ENCODE assay signal across 8 mouse cellular contexts in genomic region chr16:20715161-20715560, GRCm38 (mm10). TPM values are rescaled to one million over a fixed set of nuclear protein-coding genes. Genes with fewer than 3 reads are reported as not detected.
A peak's percentile ranks its signal among the peaks of the same experiment; 100 is the strongest.
DNase-seq lines count a peak whose midpoint lies in the region; ATAC-seq and TF ChIP-seq lines count a peak whose summit lies in the region.

No protein-coding gene starts in this region.

- H3K9me3 ChIP-seq in kidney, postnatal 0 days (replicated peaks; ENCODE audit: low read length), result no peaks in the 10 kb centered on the region
- no peaks in the 10 kb centered on the region for H3K9me3 ChIP-seq in embryonic facial prominence, embryonic 14.5 days (ENCODE audit: control insufficient read depth, low read length)
- H3K9me3 ChIP-seq in intestine, embryonic 16.5 days (ENCODE audit: control insufficient read depth, low read length), result no peaks in the 10 kb centered on the region
- no peaks in the 10 kb centered on the region for H3K9me3 ChIP-seq in neural tube, embryonic 14.5 days (ENCODE audit: control insufficient read depth, low read length)

- 0 out of 2 replicates have a peak, but pooled peaks cover 18% of the 10 kb centered on the region for H3K36me3 ChIP-seq in kidney, postnatal 0 days (ENCODE audit: insufficient read depth, low read length)
- H3K36me3 ChIP-seq in embryonic facial prominence, embryonic 14.5 days (ENCODE audit: control insufficient read depth, insufficient read depth, low read length), result peaks cover 38% of the 10 kb centered on the region
- peaks cover 3% of the 10 kb centered on the region; the same call in 1 of the 2 replicates for H3K36me3 ChIP-seq in intestine, embryonic 16.5 days (ENCODE audit: control insufficient read depth, insufficient read depth, low read length)
- peaks cover 15% of the 10 kb centered on the region for H3K36me3 ChIP-seq in neural tube, embryonic 14.5 days (ENCODE audit: control insufficient read depth, insufficient read depth, low read length)

- 44% methylated on average over 2 of the region's 2 CpGs for WGBS in kidney, postnatal 0 days
- 41% methylated on average over 2 of the region's 2 CpGs for WGBS in embryonic facial prominence, embryonic 14.5 days
- 50% methylated on average over 2 of the region's 2 CpGs for WGBS in intestine, embryonic 16.5 days
- 51% methylated on average over 2 of the region's 2 CpGs for WGBS in neural tube, embryonic 14.5 days

- H3K4me1 ChIP-seq in kidney, postnatal 0 days (replicated peaks; ENCODE audit: insufficient read depth, low read length), result peaks cover 15% of the 10 kb centered on the region
- peaks cover 19% of the 10 kb centered on the region for H3K4me1 ChIP-seq in embryonic facial prominence, embryonic 14.5 days (ENCODE audit: control insufficient read depth, insufficient read depth, low read length)
- H3K4me1 ChIP-seq in intestine, embryonic 16.5 days (ENCODE audit: control insufficient read depth, insufficient read depth, low read length), result peaks cover 20% of the 10 kb centered on the region
- H3K4me1 ChIP-seq in neural tube, embryonic 14.5 days (ENCODE audit: control insufficient read depth, insufficient read depth, low read length), result peaks cover 35% of the 10 kb centered on the region

- ATAC-seq in kidney, postnatal 0 days (replicated peaks; ENCODE audit: low FRiP score, low read depth), result no peak
- ATAC-seq in embryonic facial prominence, embryonic 14.5 days (ENCODE audit: low read depth), result no peak
- no peak for ATAC-seq in intestine, embryonic 16.5 days
- ATAC-seq in neural tube, embryonic 14.5 days (ENCODE audit: low read depth), result no peak

- H3K27ac ChIP-seq in kidney, postnatal 0 days, result no peak overlapping the region
- H3K27ac ChIP-seq in embryonic facial prominence, embryonic 14.5 days (replicated peaks; ENCODE audit: low read depth, low read length), result no peak overlapping the region
- 0 out of 2 replicates have a peak overlapping the region, but pooled peaks have one; percentile 12 for H3K27ac ChIP-seq in intestine, embryonic 16.5 days (ENCODE audit: low read length)
- H3K27ac ChIP-seq in neural tube, embryonic 14.5 days (ENCODE audit: low read depth, low read length), result no peak overlapping the region

- TF ChIP-seq CTCF in kidney, postnatal 0 days (IDR thresholded peaks at IDR 0.05; ENCODE audit: low read depth), result no peak

- no peak for DNase-seq in kidney, postnatal 0 days (ENCODE audit: low spot score)
- no peak for DNase-seq in kidney, postnatal 4 days
- DNase-seq in embryonic facial prominence, embryonic 14.5 days (ENCODE audit: low spot score), result no peak
- no peak for DNase-seq in B cell, adult 2 months
- no peak for DNase-seq in frontal cortex, postnatal 10 days (ENCODE audit: low spot score in 2 of 2)
- no peak for DNase-seq in gastrocnemius, adult 8-10 months (ENCODE audit: low spot score in 2 of 2)

- peak overlapping the region; percentile 92 for H3K4me2 ChIP-seq in kidney, postnatal 0 days (ENCODE audit: low read length)
- H3K4me2 ChIP-seq in embryonic facial prominence, embryonic 14.5 days (ENCODE audit: low read depth, low read length), result peak overlapping the region; percentile 92
- H3K4me2 ChIP-seq in intestine, embryonic 16.5 days (ENCODE audit: low read depth, low read length), result peak overlapping the region; percentile 91
- H3K4me2 ChIP-seq in neural tube, embryonic 14.5 days (ENCODE audit: low read depth, low read length), result peak overlapping the region; percentile 96

- peak overlapping the region; percentile 55 for H3K4me3 ChIP-seq in kidney, postnatal 0 days (replicated peaks; ENCODE audit: low read depth, low read length)
- peak overlapping the region; percentile 71 for H3K4me3 ChIP-seq in embryonic facial prominence, embryonic 14.5 days (ENCODE audit: low read depth, low read length)
- peak overlapping the region; percentile 74 for H3K4me3 ChIP-seq in intestine, embryonic 16.5 days (ENCODE audit: low read length)
- peak overlapping the region; percentile 65 for H3K4me3 ChIP-seq in neural tube, embryonic 14.5 days (ENCODE audit: low read depth, low read length)

- H3K9ac ChIP-seq in kidney, postnatal 0 days (ENCODE audit: low read depth, low read length), result peak overlapping the region; percentile 71
- H3K9ac ChIP-seq in embryonic facial prominence, embryonic 14.5 days (ENCODE audit: low read depth, low read length), result peak overlapping the region; percentile 81
- H3K9ac ChIP-seq in intestine, embryonic 16.5 days (ENCODE audit: low read depth, low read length), result peak overlapping the region; percentile 84
- peak overlapping the region; percentile 74 for H3K9ac ChIP-seq in neural tube, embryonic 14.5 days (replicated peaks; ENCODE audit: low read depth, low read length)

- no peaks in the 10 kb centered on the region for H3K27me3 ChIP-seq in kidney, postnatal 0 days (ENCODE audit: insufficient read depth, low read length)
- no peaks in the 10 kb centered on the region for H3K27me3 ChIP-seq in embryonic facial prominence, embryonic 14.5 days (replicated peaks; ENCODE audit: control insufficient read depth, insufficient read depth, low read length)
- no peaks in the 10 kb centered on the region for H3K27me3 ChIP-seq in intestine, embryonic 16.5 days (replicated peaks; ENCODE audit: control insufficient read depth, insufficient read depth, low read length)
- no peaks in the 10 kb centered on the region for H3K27me3 ChIP-seq in neural tube, embryonic 14.5 days (ENCODE audit: control insufficient read depth, insufficient read depth, low read length)

RNA-seq across cellular contexts. Expression of gene Polr2h, which starts 2.3 kb away (rescaled TPM):
- polyA plus RNA-seq in kidney, postnatal 0 days (2015; fragmentation: Nextera tagmentation; extraction: Ambion mirVana), result 98.6 and 105 TPM in 2 replicates
- 107 and 115 TPM in 2 replicates for polyA plus RNA-seq in embryonic facial prominence, embryonic 14.5 days (2014; fragmentation: Nextera tagmentation; extraction: Ambion mirVana)
- 84.5 and 95.5 TPM in 2 replicates for polyA plus RNA-seq in intestine, embryonic 16.5 days (2015; fragmentation: Nextera tagmentation; extraction: Ambion mirVana)
- polyA plus RNA-seq in neural tube, embryonic 14.5 days (2014; fragmentation: Nextera tagmentation; extraction: Ambion mirVana), result 91.4 and 100 TPM in 2 replicates
- total RNA-seq in gastrocnemius, adult 8-10 months (2022), result 10 to 100 TPM in 2 of 4 experiments, 1 to 10 TPM in 2; 7.5 to 10.5 (median 9.9) TPM

RNA-seq across cellular contexts. Expression of gene Clcn2, which starts 2.4 kb away (rescaled TPM):
- polyA plus RNA-seq in kidney, postnatal 0 days (2015; fragmentation: Nextera tagmentation; extraction: Ambion mirVana), result 10.2 and 10.7 TPM in 2 replicates
- polyA plus RNA-seq in embryonic facial prominence, embryonic 14.5 days (2014; fragmentation: Nextera tagmentation; extraction: Ambion mirVana), result 11.9 and 13.3 TPM in 2 replicates
- polyA plus RNA-seq in intestine, embryonic 16.5 days (2015; fragmentation: Nextera tagmentation; extraction: Ambion mirVana), result 12.0 and 13.1 TPM in 2 replicates
- polyA plus RNA-seq in neural tube, embryonic 14.5 days (2014; fragmentation: Nextera tagmentation; extraction: Ambion mirVana), result 30.7 and 31.3 TPM in 2 replicates
- total RNA-seq in gastrocnemius, adult 8-10 months (2022), result 1 to 10 TPM in 2 of 4 experiments, under 1 TPM in 2; 0.68 to 1.2 (median 1.1) TPM

RNA-seq across cellular contexts. Expression of gene Chrd, which starts 17.8 kb away (rescaled TPM):
- 2.7 and 2.9 TPM in 2 replicates for polyA plus RNA-seq in kidney, postnatal 0 days (2015; fragmentation: Nextera tagmentation; extraction: Ambion mirVana)
- 9.1 and 11.7 TPM in 2 replicates for polyA plus RNA-seq in embryonic facial prominence, embryonic 14.5 days (2014; fragmentation: Nextera tagmentation; extraction: Ambion mirVana)
- 3.0 and 3.1 TPM in 2 replicates for polyA plus RNA-seq in intestine, embryonic 16.5 days (2015; fragmentation: Nextera tagmentation; extraction: Ambion mirVana)
- 6.6 and 7.0 TPM in 2 replicates for polyA plus RNA-seq in neural tube, embryonic 14.5 days (2014; fragmentation: Nextera tagmentation; extraction: Ambion mirVana)
- total RNA-seq in gastrocnemius, adult 8-10 months (2022), result 1 to 10 TPM; 1.3 to 2.9 (median 2.3) TPM

RNA-seq across cellular contexts. Expression of gene Thpo, which starts 19.1 kb away (rescaled TPM):
- polyA plus RNA-seq in kidney, postnatal 0 days (2015; fragmentation: Nextera tagmentation; extraction: Ambion mirVana), result 0.62 and 0.83 TPM in 2 replicates
- 0.54 and 0.89 TPM in 2 replicates for polyA plus RNA-seq in embryonic facial prominence, embryonic 14.5 days (2014; fragmentation: Nextera tagmentation; extraction: Ambion mirVana)
- 2.6 and 2.9 TPM in 2 replicates for polyA plus RNA-seq in intestine, embryonic 16.5 days (2015; fragmentation: Nextera tagmentation; extraction: Ambion mirVana)
- polyA plus RNA-seq in neural tube, embryonic 14.5 days (2014; fragmentation: Nextera tagmentation; extraction: Ambion mirVana), result 0.99 and 1.6 TPM in 2 replicates
- 1 to 10 TPM; 4.8 to 7.1 (median 6.2) TPM for total RNA-seq in gastrocnemius, adult 8-10 months (2022)

RNA-seq across cellular contexts. Expression of gene Fam131a, which starts 22.1 kb away (rescaled TPM):
- 6.4 and 6.9 TPM in 2 replicates for polyA plus RNA-seq in kidney, postnatal 0 days (2015; fragmentation: Nextera tagmentation; extraction: Ambion mirVana)
- polyA plus RNA-seq in embryonic facial prominence, embryonic 14.5 days (2014; fragmentation: Nextera tagmentation; extraction: Ambion mirVana), result 10.9 and 11.2 TPM in 2 replicates
- 6.2 and 6.8 TPM in 2 replicates for polyA plus RNA-seq in intestine, embryonic 16.5 days (2015; fragmentation: Nextera tagmentation; extraction: Ambion mirVana)
- 42.5 and 48.2 TPM in 2 replicates for polyA plus RNA-seq in neural tube, embryonic 14.5 days (2014; fragmentation: Nextera tagmentation; extraction: Ambion mirVana)
- total RNA-seq in gastrocnemius, adult 8-10 months (2022), result 10 to 100 TPM; 48.8 to 74.6 (median 59.1) TPM
